Mouse (Mus musculus) hindbrain, embryonic 11.5 days (tissue): ENCODE measurements around the gene Ppp1cc. TPM values are rescaled to one million over a fixed set of nuclear protein-coding genes. Genes with fewer than 3 reads are reported as not detected.

Source experiments
- ATAC-seq: fragments of 200-750 bp; cut with Nextera tagmentation; 2 replicates; pipeline ENCODE4 v1.8.0; 2017; ENCODE audit warnings: mild to moderate bottlenecking, moderate TSS enrichment, moderate library complexity; ENCODE audit not compliant: low FRiP score
- DNase-seq: peaks from one replicate; pipeline ENCODE4 v3.0.0-alpha.2; 2015; ENCODE audit warnings: low spot score
- H3K27ac ChIP-seq: fragments of 300-500 bp; sonication (generic); 2 replicates; pipeline ENCODE4 v1.5.1; 2014; ENCODE audit warnings: mild to moderate bottlenecking, low read depth, low read length
- H3K27me3 ChIP-seq: fragments of 300-500 bp; sonication (generic); 2 replicates; pipeline ENCODE4 v1.6.1; 2014; ENCODE audit warnings: mild to moderate bottlenecking, low read length, moderate library complexity, mixed read lengths; ENCODE audit not compliant: control insufficient read depth, insufficient read depth
- H3K36me3 ChIP-seq: fragments of 300-500 bp; sonication (generic); 2 replicates; pipeline ENCODE4 v1.6.1; 2014; ENCODE audit warnings: mild to moderate bottlenecking, low read length, moderate library complexity, mixed read lengths; ENCODE audit not compliant: control insufficient read depth, insufficient read depth
- H3K4me1 ChIP-seq: fragments of 300-500 bp; sonication (generic); replicated peaks from 2 replicates; pipeline ENCODE4 v1.6.1; 2014; ENCODE audit warnings: low read length, mixed read lengths; ENCODE audit not compliant: control insufficient read depth, insufficient read depth
- H3K4me2 ChIP-seq: fragments of 300-500 bp; sonication (generic); replicated peaks from 2 replicates; pipeline ENCODE4 v1.6.1; 2014; ENCODE audit warnings: mild to moderate bottlenecking, low read depth, low read length
- H3K4me3 ChIP-seq: fragments of 300-500 bp; sonication (generic); 2 replicates; pipeline ENCODE4 v1.5.1; 2014; ENCODE audit warnings: low read depth, low read length
- H3K9ac ChIP-seq: fragments of 300-500 bp; sonication (generic); 2 replicates; pipeline ENCODE4 v1.6.1; 2014; ENCODE audit warnings: low read depth, low read length
- H3K9me3 ChIP-seq: fragments of 300-500 bp; sonication (generic); 2 replicates; pipeline ENCODE4 v1.6.1; 2016; ENCODE audit warnings: low read length; ENCODE audit not compliant: control insufficient read depth
- WGBS: fragments of 180-500 bp; shearing (Covaris S2); extraction: QIAGEN DNeasy Blood & Tissue Kit; methylation state at CpG from one replicate; pipeline ENCODE4 v1.1.7; 2014; 5-methylcytosine and 5-hydroxymethylcytosine counted together
- polyA plus RNA-seq: library from polyadenylated mRNA; unstranded; fragments of >200 nt; fragmentation: Nextera tagmentation; extraction: Ambion mirVana; gene quantifications from 2 replicates; pipeline ENCODE4 v1.2.1, GENCODE M21; 2014

Gene Ppp1cc
- polyA plus RNA-seq, 1 experiment from 2014 or later, result 305 TPM

DNA sequence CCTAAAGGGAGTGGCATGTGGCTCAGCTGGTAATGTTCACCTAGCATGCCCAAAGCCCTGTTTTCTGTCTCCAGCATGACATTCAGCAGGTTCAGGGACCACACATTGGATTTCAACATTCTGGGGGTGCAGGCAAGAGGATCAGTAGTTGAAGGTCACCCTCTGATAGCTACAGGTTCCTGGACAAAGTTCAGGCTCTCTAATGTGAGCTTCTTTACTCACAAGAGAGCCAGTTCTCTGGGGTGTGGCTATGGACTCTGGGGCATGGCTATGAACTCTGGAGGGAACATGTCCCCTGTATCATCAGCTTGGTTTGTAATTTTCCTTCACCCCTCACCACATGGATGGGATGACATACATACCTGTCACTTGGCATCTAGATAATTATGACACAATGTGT, 2.5 kb upstream of the Ppp1cc start:
- Histone ChIP-seq H3K36me3 (no peaks in the 10 kb centered on the region), H3K9me3 (no peaks in the 10 kb centered on the region), H3K4me1 (peaks cover 11% of the 10 kb centered on the region; the same call in 1 of the 2 replicates), H3K27ac (no peak overlapping the region), H3K27me3 (no peaks in the 10 kb centered on the region), H3K4me3 (no peak overlapping the region), H3K4me2 (no peak overlapping the region), H3K9ac (no peak overlapping the region)
- no peak for DNase-seq
- ATAC-seq, result no peak

- Histone ChIP-seq H3K36me3 (no peaks in the 10 kb centered on the region), H3K27me3 (no peaks in the 10 kb centered on the region), H3K27ac (no peak overlapping the region), H3K4me2 (no peak overlapping the region), H3K4me3 (no peak overlapping the region), H3K9me3 (no peaks in the 10 kb centered on the region), H3K4me1 (peaks cover 11% of the 10 kb centered on the region; the same call in 1 of the 2 replicates), H3K9ac (no peak overlapping the region)
- WGBS, result 56% methylated on average over 2 of the region's 2 CpGs
- ATAC-seq (no peak), DNase-seq (no peak)
Measured at GRCm38 (mm10) chr5:122156486-122156885, 1.6 kb upstream of the Ppp1cc start.

DNA sequence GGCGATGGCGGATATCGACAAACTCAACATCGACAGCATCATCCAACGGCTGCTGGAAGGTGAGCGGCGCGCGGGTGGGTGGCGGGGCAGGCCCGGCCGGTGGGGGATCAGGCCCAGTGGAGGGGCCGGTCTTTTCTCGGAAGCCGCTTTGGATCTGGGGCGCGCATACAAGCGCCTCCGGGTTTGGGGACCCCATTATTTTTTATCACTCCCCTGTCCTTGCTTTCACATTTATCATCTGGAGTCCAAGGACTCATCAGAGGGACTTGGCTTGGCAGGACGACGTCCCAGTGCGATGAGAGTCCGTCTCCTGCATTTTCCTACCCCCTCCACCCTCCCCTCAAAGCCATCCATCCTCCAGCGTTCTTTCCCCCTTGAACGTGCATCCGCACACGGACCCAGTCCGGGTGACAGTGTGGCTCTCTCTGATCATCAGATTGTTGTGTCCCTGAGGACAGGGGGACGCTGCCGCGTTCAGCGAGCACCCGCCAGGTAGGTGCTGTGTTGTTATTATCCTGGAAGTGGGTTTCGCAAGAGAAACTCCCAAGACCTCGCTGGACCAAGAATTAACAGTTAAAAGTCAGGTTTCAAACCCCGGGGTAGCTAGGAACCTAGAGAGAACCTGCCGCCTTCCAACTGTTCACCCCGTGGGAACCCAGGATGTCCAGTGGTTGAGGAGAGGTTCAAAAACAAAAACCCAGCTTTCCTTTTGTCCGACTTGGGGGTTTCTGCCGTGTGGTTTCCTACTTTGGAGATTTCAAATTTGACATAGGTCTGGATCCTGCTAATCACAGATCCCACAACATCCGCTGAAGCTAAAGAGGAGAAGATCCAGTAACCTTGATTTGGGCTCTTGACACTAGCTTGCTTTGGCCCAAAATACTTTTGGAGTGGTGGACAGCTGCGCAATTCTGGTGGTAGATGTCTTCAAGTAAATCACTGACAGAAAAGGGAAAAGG, 758 bp downstream of the Ppp1cc start:
- Histone ChIP-seq H3K4me2 (peak overlapping the region; percentile 83), H3K4me3 (peak overlapping the region; percentile 88), H3K27ac (peak overlapping the region; percentile 82), H3K27me3 (no peaks in the 10 kb centered on the region), H3K9me3 (no peaks in the 10 kb centered on the region), H3K4me1 (peaks cover 13% of the 10 kb centered on the region; the same call in 1 of the 2 replicates), H3K9ac (peak overlapping the region; percentile 93), H3K36me3 (0 out of 2 replicates have a peak, but pooled peaks cover 2% of the 10 kb centered on the region)
- ATAC-seq (peak; percentile 39; the same call in 1 of the 2 replicates), DNase-seq (peak; percentile 50)
- WGBS, result 3% methylated on average over 38 of the region's 42 CpGs

DNA sequence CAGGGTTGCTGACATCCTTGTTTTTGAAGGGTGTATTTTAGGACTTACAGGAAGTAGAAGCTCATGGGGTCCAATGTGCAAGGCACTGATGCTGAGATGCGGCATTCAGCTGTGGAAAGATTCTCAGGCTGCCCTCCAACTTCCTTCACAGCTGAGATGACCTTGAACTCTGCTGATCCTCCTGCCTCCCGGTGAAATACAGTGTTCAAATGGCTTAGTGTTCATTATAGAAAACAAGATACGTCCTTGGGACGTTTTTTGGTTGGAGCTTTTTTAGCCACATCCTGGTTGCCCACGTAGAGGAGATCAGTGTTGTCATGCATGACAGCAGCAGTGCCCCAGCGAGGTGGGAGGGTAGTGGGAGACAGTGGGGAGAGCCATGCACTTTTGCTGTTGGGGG, 5.1 kb downstream of the Ppp1cc start:
- Histone ChIP-seq H3K27ac (no peak overlapping the region), H3K36me3 (0 out of 2 replicates have a peak, but pooled peaks cover 5% of the 10 kb centered on the region), H3K4me1 (peaks cover 8% of the 10 kb centered on the region; the same call in 1 of the 2 replicates), H3K27me3 (no peaks in the 10 kb centered on the region), H3K9ac (no peak overlapping the region), H3K4me2 (no peak overlapping the region), H3K9me3 (no peaks in the 10 kb centered on the region), H3K4me3 (no peak overlapping the region)
- DNase-seq, result no peak
- no peak for ATAC-seq
- 71% methylated on average over 6 of the region's 6 CpGs for WGBS

- no peak overlapping the region for H3K4me2 ChIP-seq
- no peaks in the 10 kb centered on the region for H3K9me3 ChIP-seq
- H3K36me3 ChIP-seq, result peaks cover 10% of the 10 kb centered on the region
- DNase-seq (no peak), ATAC-seq (no peak)
- no peak overlapping the region for H3K27ac ChIP-seq
- H3K4me3 ChIP-seq, result no peak overlapping the region
- no peaks in the 10 kb centered on the region for H3K27me3 ChIP-seq
- H3K4me1 ChIP-seq, result peaks cover 8% of the 10 kb centered on the region; the same call in 1 of the 2 replicates
- WGBS, result 85% methylated on average over 3 of the region's 3 CpGs
- no peak overlapping the region for H3K9ac ChIP-seq
Measured at GRCm38 (mm10) chr5:122164011-122164410, 5.9 kb downstream of the Ppp1cc start.

DNA sequence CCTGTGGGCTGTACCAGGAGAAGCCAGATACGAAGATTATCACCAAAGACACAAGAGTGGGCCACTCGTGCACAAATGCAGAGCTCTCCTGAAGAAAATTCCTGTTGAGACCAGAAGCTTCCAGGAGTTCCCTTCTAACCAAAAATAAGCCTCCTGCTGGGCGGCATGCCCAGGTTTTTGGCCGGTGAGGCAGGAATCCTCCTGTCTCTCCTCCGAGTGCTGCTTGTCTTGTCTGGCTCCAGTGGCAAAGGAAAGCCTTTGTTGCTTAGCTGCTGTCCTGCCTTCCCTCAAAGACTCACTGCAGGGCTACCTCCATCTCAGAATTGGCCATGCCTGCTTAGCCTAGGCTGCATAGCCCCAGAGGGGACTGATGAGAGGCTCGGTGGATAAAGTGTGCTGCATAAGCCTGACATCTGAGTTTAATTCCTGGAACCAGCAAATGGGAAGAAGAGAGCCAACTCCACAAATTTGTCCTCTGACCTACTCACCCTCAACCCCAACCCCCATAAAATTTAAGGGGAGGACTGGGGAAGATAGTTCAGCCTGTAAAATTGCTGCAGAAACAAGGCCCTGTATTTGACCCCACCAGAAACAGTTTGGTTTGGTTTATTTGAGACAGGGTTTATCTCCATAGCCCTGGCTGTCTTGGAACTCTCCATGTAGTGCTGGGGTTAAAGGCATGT, 7.3 kb downstream of the Ppp1cc start:
- no peak for DNase-seq
- H3K27ac ChIP-seq, result no peak overlapping the region
- WGBS, result 73% methylated on average over 6 of the region's 6 CpGs
- no peak for ATAC-seq
- H3K4me3 ChIP-seq, result no peak overlapping the region
- H3K4me1 ChIP-seq, result peaks cover 2% of the 10 kb centered on the region; the same call in 1 of the 2 replicates
- H3K9ac ChIP-seq, result no peak overlapping the region
- no peaks in the 10 kb centered on the region for H3K27me3 ChIP-seq
- no peaks in the 10 kb centered on the region for H3K9me3 ChIP-seq
- H3K4me2 ChIP-seq, result no peak overlapping the region
- peaks cover 13% of the 10 kb centered on the region for H3K36me3 ChIP-seq

GRCm38 (mm10) chr5:122166636-122167161, 8.6 kb downstream of the Ppp1cc start:
- H3K27me3 ChIP-seq, result no peaks in the 10 kb centered on the region
- no peak for DNase-seq
- H3K36me3 ChIP-seq, result peaks cover 24% of the 10 kb centered on the region
- H3K27ac ChIP-seq, result no peak overlapping the region
- WGBS, result 71% methylated on average over 8 of the region's 8 CpGs
- H3K9me3 ChIP-seq, result no peaks in the 10 kb centered on the region
- no peak overlapping the region for H3K9ac ChIP-seq
- no peak overlapping the region for H3K4me2 ChIP-seq
- H3K4me3 ChIP-seq, result no peak overlapping the region
- peaks cover 2% of the 10 kb centered on the region; the same call in 1 of the 2 replicates for H3K4me1 ChIP-seq
- ATAC-seq, result no peak

GRCm38 (mm10) chr5:122168344-122169069, 10.4 kb downstream of the Ppp1cc start:
- H3K36me3 ChIP-seq, result peaks cover 32% of the 10 kb centered on the region
- no peaks in the 10 kb centered on the region; the same call in 1 of the 2 replicates for H3K4me1 ChIP-seq
- no peak for ATAC-seq
- H3K9me3 ChIP-seq, result no peaks in the 10 kb centered on the region
- no peak for DNase-seq
- H3K4me3 ChIP-seq, result no peak overlapping the region
- H3K27ac ChIP-seq, result no peak overlapping the region
- no peak overlapping the region for H3K4me2 ChIP-seq
- H3K9ac ChIP-seq, result no peak overlapping the region
- WGBS, result 97% methylated on average over 14 of the region's 14 CpGs
- H3K27me3 ChIP-seq, result no peaks in the 10 kb centered on the region
